Mouse (Mus musculus): ENCODE data around the gene Smc5. TPM values are rescaled to one million over a fixed set of nuclear protein-coding genes. Genes with fewer than 3 reads are reported as not detected.

The Smc5 gene
- polyA plus RNA-seq (2014; fragmentation: Illumina TruSeq; extraction: RNeasy Lipid Tissue Mini Kit (QIAGEN cat#74804); ENCODE audit: low read depth, low replicate concordance) = 104 TPM

DNA sequence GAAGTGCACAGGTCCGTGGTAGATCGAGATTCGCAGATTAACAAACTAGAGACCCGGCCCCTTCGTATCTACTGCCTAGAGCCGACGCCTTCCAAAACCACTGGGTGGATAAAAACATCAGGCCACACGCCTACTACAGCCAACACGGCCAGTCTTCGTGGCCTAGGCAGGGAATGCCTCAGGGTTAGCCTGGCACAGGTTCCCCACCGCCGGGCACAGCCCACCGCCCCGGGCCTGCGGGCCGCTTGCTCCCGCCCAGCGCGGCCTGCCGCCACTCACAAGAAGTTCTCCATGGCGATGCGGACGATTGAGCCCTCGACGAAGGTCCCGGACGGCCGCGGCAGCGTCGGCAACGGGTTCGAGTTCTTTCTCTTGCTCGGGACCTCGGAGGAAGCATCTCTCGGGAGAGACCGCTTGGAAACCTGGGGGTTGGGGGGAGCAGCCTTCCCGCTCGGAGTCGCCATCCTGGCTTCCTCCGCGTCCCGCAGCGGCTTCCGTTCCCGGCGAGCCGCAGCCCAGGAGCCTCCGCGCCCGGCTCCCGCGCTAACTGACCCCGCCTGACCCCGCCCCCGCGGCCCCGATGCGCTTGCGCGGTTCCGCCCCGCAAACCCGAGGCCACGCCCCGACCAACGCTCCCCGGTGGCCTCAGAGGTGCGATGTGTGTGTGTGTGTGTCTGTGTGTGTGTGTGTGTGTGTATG is at the start of gene Smc5:
Smc5 (minus strand) TSS at position 543 of the 699 bp plus-strand sequence.

Other genes starting within 250 kb of the Smc5 start
- 188 TPM for gene Klf9, start 132.7 kb downstream of the Smc5 start, polyA plus RNA-seq (2014; fragmentation: Illumina TruSeq; extraction: RNeasy Lipid Tissue Mini Kit (QIAGEN cat#74804); ENCODE audit: low read depth, low replicate concordance)
- 14.6 TPM for gene Mamdc2, start 174.5 kb upstream of the Smc5 start, polyA plus RNA-seq (2014; fragmentation: Illumina TruSeq; extraction: RNeasy Lipid Tissue Mini Kit (QIAGEN cat#74804); ENCODE audit: low read depth, low replicate concordance)

Data from sigmoid colon, adult 10 weeks (tissue).